Mouse (Mus musculus) hindbrain, embryonic 11.5 days (tissue): ENCODE data around the gene Tmem50b. TPM values are rescaled to one million over a fixed set of nuclear protein-coding genes. Genes with fewer than 3 reads are reported as not detected.
A peak's percentile ranks its signal among the peaks of the same experiment; 100 is the strongest.

ENCODE experiments used
- ATAC-seq: fragments of 200-750 bp; cut with Nextera tagmentation; 2 replicates; pipeline ENCODE4 v1.8.0; 2017; ENCODE audit warnings: mild to moderate bottlenecking, moderate TSS enrichment, moderate library complexity; ENCODE audit not compliant: low FRiP score
- DNase-seq: peaks from one replicate; pipeline ENCODE4 v3.0.0-alpha.2; 2015; ENCODE audit warnings: low spot score
- H3K27ac ChIP-seq: fragments of 300-500 bp; sonication (generic); 2 replicates; pipeline ENCODE4 v1.5.1; 2014; ENCODE audit warnings: mild to moderate bottlenecking, low read depth, low read length
- H3K27me3 ChIP-seq: fragments of 300-500 bp; sonication (generic); 2 replicates; pipeline ENCODE4 v1.6.1; 2014; ENCODE audit warnings: mild to moderate bottlenecking, low read length, moderate library complexity, mixed read lengths; ENCODE audit not compliant: control insufficient read depth, insufficient read depth
- H3K36me3 ChIP-seq: fragments of 300-500 bp; sonication (generic); 2 replicates; pipeline ENCODE4 v1.6.1; 2014; ENCODE audit warnings: mild to moderate bottlenecking, low read length, moderate library complexity, mixed read lengths; ENCODE audit not compliant: control insufficient read depth, insufficient read depth
- H3K4me1 ChIP-seq: fragments of 300-500 bp; sonication (generic); replicated peaks from 2 replicates; pipeline ENCODE4 v1.6.1; 2014; ENCODE audit warnings: low read length, mixed read lengths; ENCODE audit not compliant: control insufficient read depth, insufficient read depth
- H3K4me2 ChIP-seq: fragments of 300-500 bp; sonication (generic); replicated peaks from 2 replicates; pipeline ENCODE4 v1.6.1; 2014; ENCODE audit warnings: mild to moderate bottlenecking, low read depth, low read length
- H3K4me3 ChIP-seq: fragments of 300-500 bp; sonication (generic); 2 replicates; pipeline ENCODE4 v1.5.1; 2014; ENCODE audit warnings: low read depth, low read length
- H3K9ac ChIP-seq: fragments of 300-500 bp; sonication (generic); 2 replicates; pipeline ENCODE4 v1.6.1; 2014; ENCODE audit warnings: low read depth, low read length
- H3K9me3 ChIP-seq: fragments of 300-500 bp; sonication (generic); 2 replicates; pipeline ENCODE4 v1.6.1; 2016; ENCODE audit warnings: low read length; ENCODE audit not compliant: control insufficient read depth
- WGBS: fragments of 180-500 bp; shearing (Covaris S2); extraction: QIAGEN DNeasy Blood & Tissue Kit; methylation state at CpG from one replicate; pipeline ENCODE4 v1.1.7; 2014; 5-methylcytosine and 5-hydroxymethylcytosine counted together
- polyA plus RNA-seq: library from polyadenylated mRNA; unstranded; fragments of >200 nt; fragmentation: Nextera tagmentation; extraction: Ambion mirVana; gene quantifications from 2 replicates; pipeline ENCODE4 v1.2.1, GENCODE M21; 2014

Tmem50b gene
- polyA plus RNA-seq, 1 experiment from 2014 or later: 55.9 TPM

GRCm38 (mm10) chr16:91553625-91554024, 44.0 kb downstream of the Tmem50b start:
- H3K36me3 ChIP-seq: no peaks in the 10 kb centered on the region
- no peak overlapping the region; the same call in 1 of the 2 replicates for H3K9ac ChIP-seq
- no peaks in the 10 kb centered on the region; the same call in 1 of the 2 replicates for H3K4me1 ChIP-seq
- no peaks in the 10 kb centered on the region for H3K27me3 ChIP-seq
- ATAC-seq (no peak), DNase-seq (no peak)
- no peak overlapping the region for H3K4me2 ChIP-seq
- H3K4me3 ChIP-seq: no peak overlapping the region
- no peak overlapping the region for H3K27ac ChIP-seq
- no peaks in the 10 kb centered on the region for H3K9me3 ChIP-seq
- 64% methylated on average over 12 of the region's 12 CpGs for WGBS

GRCm38 (mm10) chr16:91552072-91552471, 45.5 kb downstream of the Tmem50b start:
- H3K27ac ChIP-seq: no peak overlapping the region
- no peak overlapping the region for H3K4me2 ChIP-seq
- H3K9ac ChIP-seq: no peak overlapping the region

GRCm38 (mm10) chr16:91551081-91551524, 46.5 kb downstream of the Tmem50b start:
- Histone ChIP-seq H3K27ac (no peak overlapping the region), H3K9me3 (no peaks in the 10 kb centered on the region), H3K4me3 (no peak overlapping the region), H3K4me1 (no peaks in the 10 kb centered on the region; the same call in 1 of the 2 replicates), H3K4me2 (no peak overlapping the region), H3K9ac (no peak overlapping the region), H3K36me3 (no peaks in the 10 kb centered on the region), H3K27me3 (no peaks in the 10 kb centered on the region)
- DNase-seq: no peak
- ATAC-seq: no peak
- WGBS: 75% methylated on average over 10 of the region's 10 CpGs

More at GRCm38 (mm10) chr16:91552072-91552471, 45.5 kb downstream of the Tmem50b start:
- no peaks in the 10 kb centered on the region for H3K27me3 ChIP-seq
- no peaks in the 10 kb centered on the region; the same call in 1 of the 2 replicates for H3K4me1 ChIP-seq
- no peak for ATAC-seq
- no peaks in the 10 kb centered on the region for H3K36me3 ChIP-seq
- H3K9me3 ChIP-seq: no peaks in the 10 kb centered on the region
- no peak overlapping the region for H3K4me3 ChIP-seq
- 54% methylated on average over 9 of the region's 9 CpGs for WGBS
- DNase-seq: no peak

- no peaks in the 10 kb centered on the region for H3K9me3 ChIP-seq
- H3K4me1 ChIP-seq: no peaks in the 10 kb centered on the region; the same call in 1 of the 2 replicates
- no peaks in the 10 kb centered on the region for H3K27me3 ChIP-seq
- H3K4me2 ChIP-seq: no peak overlapping the region
- 62% methylated on average over 5 of the region's 5 CpGs for WGBS
- no peak for ATAC-seq
- H3K36me3 ChIP-seq: no peaks in the 10 kb centered on the region
- H3K4me3 ChIP-seq: no peak overlapping the region
- no peak overlapping the region for H3K9ac ChIP-seq
- no peak for DNase-seq
- H3K27ac ChIP-seq: no peak overlapping the region
Measured at GRCm38 (mm10) chr16:91549616-91550015, 48.0 kb downstream of the Tmem50b start.

- no peaks in the 10 kb centered on the region for H3K9me3 ChIP-seq
- H3K27me3 ChIP-seq: no peaks in the 10 kb centered on the region
- H3K4me1 ChIP-seq: no peaks in the 10 kb centered on the region; the same call in 1 of the 2 replicates
- H3K4me3 ChIP-seq: no peak overlapping the region
- WGBS: 74% methylated on average over 2 of the region's 2 CpGs
- DNase-seq (no peak), ATAC-seq (no peak)
- no peak overlapping the region for H3K9ac ChIP-seq
- H3K27ac ChIP-seq: no peak overlapping the region
- H3K4me2 ChIP-seq: no peak overlapping the region
- no peaks in the 10 kb centered on the region for H3K36me3 ChIP-seq
Measured at GRCm38 (mm10) chr16:91548996-91549395, 48.6 kb downstream of the Tmem50b start.

- Histone ChIP-seq H3K36me3 (no peaks in the 10 kb centered on the region), H3K9me3 (no peaks in the 10 kb centered on the region), H3K4me2 (no peak overlapping the region), H3K27me3 (no peaks in the 10 kb centered on the region), H3K4me3 (no peak overlapping the region), H3K9ac (no peak overlapping the region), H3K27ac (no peak overlapping the region), H3K4me1 (no peaks in the 10 kb centered on the region; the same call in 1 of the 2 replicates)
- no peak for ATAC-seq
- DNase-seq: no peak
- WGBS: 43% methylated on average over 5 of the region's 5 CpGs
Measured at GRCm38 (mm10) chr16:91548586-91548985, 49.0 kb downstream of the Tmem50b start.

- H3K9ac ChIP-seq: no peak overlapping the region; the same call in 1 of the 2 replicates
- 48% methylated on average over 5 of the region's 5 CpGs for WGBS
- ATAC-seq: no peak
- no peaks in the 10 kb centered on the region for H3K27me3 ChIP-seq
- H3K27ac ChIP-seq: no peak overlapping the region
- H3K4me3 ChIP-seq: no peak overlapping the region
- no peaks in the 10 kb centered on the region for H3K36me3 ChIP-seq
- DNase-seq: no peak
- H3K4me1 ChIP-seq: no peaks in the 10 kb centered on the region; the same call in 1 of the 2 replicates
- H3K9me3 ChIP-seq: no peaks in the 10 kb centered on the region
- peak overlapping the region; percentile 89 for H3K4me2 ChIP-seq
Measured at GRCm38 (mm10) chr16:91547974-91548373, 49.6 kb downstream of the Tmem50b start.

- WGBS: under 1% methylated on average over 51 of the region's 74 CpGs
Measured at GRCm38 (mm10) chr16:91546836-91547741, 50.5 kb downstream of the Tmem50b start, which contains the start of gene Ifngr2. Gene Ifngr2, plus strand, starts transcription at chr16:91547072.

More at GRCm38 (mm10) chr16:91546836-91547741, 50.5 kb downstream of the Tmem50b start, which contains the start of gene Ifngr2:
- no peaks in the 10 kb centered on the region for H3K9me3 ChIP-seq
- H3K36me3 ChIP-seq: no peaks in the 10 kb centered on the region
- peak within 1 kb of the TSS; percentile 89 for H3K9ac ChIP-seq
- DNase-seq: peak; percentile 65
- peak; percentile 91 for ATAC-seq
- H3K27me3 ChIP-seq: no peaks in the 10 kb centered on the region
- H3K4me3 ChIP-seq: peak within 1 kb of the TSS; percentile 73
- no peaks in the 10 kb centered on the region; the same call in 1 of the 2 replicates for H3K4me1 ChIP-seq
- H3K4me2 ChIP-seq: peak within 1 kb of the TSS; percentile 89
- no peak within 1 kb of the TSS for H3K27ac ChIP-seq
